Mouse (Mus musculus): Measurements from ENCODE around the gene Fam198a.

Fam198a gene

GRCm38 (mm10) chr9:121982214-121982613 is 31.4 kb downstream of the Fam198a start:
- DNase-seq (ENCODE audit: low read depth, low spot score) = no peak

DNA sequence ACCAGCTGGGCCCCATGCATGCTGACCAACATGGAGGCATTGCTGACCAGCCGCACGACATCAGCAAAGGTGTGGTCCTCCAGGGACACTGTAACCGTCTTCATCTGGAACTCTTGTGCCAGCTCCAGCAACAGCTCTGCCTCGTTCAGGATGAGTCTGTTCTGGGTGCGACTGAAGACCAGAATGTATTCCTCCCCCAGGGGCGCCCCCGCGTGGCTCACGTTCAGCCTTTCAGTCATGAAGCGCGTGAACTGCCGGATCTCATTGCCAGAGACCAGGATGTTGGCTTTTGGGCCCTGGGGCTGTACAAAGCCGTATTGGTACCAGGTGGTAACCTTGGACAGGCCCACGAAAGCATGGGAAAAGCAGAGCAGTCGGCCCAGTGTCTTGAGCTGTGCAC is 31.9 kb downstream of the Fam198a start:
- no peak for DNase-seq (ENCODE audit: low read depth, low spot score)

GRCm38 (mm10) chr9:121983504-121983903 is 32.7 kb downstream of the Fam198a start:
- peak; percentile 37 for DNase-seq (ENCODE audit: low read depth, low spot score)

DNA sequence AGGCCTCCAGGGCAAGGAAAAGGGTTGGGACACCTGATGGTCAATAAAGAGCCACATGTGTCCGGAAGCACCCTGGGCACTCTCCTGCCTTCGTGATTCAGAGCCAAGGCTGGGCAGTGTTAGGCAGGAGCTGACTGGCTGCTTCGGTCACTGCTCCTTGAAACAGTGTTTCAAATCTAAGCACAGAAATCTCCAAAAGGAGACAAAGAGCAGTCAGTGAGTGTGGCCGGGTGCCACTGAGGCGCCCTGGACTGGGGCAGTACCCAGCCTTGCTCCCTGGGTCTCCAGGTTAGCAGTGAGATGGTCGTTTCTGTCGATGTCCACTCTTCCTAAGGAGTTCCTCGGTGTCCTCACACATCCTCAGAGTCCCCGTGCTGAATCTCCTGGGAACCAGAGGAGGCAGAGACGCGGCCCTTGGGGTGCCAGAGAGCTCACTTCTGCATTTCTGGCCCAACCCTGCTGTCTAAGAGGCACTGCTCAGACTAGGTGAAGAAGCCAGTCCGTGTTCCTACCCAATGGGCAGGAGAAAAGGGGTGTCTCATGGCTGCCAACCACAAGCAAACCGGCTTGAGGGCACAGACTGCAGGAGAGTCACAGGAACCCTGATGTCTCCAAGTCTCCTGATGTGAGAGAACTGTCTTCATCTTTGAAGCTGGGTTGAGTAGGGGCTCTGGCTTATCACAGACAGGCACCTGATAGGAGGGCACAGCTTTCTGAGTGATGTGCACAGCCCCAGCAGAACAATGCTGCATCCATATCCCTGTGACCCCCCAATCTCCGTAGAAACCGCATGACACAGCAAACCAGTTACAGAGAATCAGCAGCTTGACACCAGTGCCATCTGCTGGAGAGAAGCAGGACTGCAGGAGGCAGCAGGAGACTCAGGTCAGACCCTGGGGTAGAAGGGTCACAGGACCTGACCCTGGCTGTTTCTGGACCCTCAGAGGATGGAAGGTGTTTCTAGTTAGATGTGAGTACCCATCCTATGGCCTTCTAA is 34.0 kb downstream of the Fam198a start:
- peak; percentile 72 for DNase-seq (ENCODE audit: low read depth, low spot score)

DNA sequence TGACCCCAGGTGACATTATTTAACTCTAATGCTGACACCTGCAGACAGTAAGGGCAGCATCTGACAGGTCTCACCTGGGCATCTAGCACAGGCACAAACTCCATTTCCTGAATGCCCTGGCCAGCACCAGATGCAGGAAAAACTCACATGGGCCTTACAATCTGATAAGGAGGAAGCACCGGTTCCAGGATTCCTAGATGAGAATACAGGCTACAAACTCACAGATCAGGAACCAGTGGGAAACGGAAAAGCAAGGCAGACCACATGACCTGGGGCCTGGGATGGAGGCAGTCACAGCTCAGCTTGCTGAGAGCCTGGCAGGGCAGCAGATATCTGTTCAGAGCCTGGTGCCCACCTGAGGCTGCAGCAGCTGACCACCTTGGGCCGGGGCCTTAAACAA is 38.1 kb downstream of the Fam198a start:
- no peak for DNase-seq (ENCODE audit: low read depth, low spot score)

GRCm38 (mm10) chr9:121989536-121989935 is 38.7 kb downstream of the Fam198a start:
- DNase-seq (ENCODE audit: low read depth, low spot score) = no peak

GRCm38 (mm10) chr9:121991041-121991440 is 40.3 kb downstream of the Fam198a start:
- DNase-seq (ENCODE audit: low read depth, low spot score) = no peak

GRCm38 (mm10) chr9:121993047-121993446 is 42.3 kb downstream of the Fam198a start:
- no peak for DNase-seq (ENCODE audit: low read depth, low spot score)

DNA sequence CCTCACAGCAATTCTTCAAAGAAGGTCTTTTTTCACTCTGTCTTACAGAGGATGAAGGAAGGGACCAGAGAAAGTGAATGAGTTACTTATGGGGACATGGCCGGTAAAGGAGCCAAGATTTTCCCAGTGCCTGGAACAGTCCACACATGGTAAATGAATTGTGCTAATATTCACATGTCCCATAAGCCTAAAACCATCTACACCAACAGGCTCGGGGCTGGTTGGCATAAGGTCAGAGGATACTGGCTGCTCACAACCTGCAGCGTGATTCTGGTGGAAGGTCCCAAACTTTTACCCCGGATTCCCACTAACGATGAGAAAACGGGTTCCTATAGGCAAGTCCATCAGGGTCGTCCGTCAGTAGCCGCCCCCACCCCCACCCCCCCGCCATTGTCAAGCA is 44.3 kb downstream of the Fam198a start:
- DNase-seq (ENCODE audit: low read depth, low spot score) = no peak

DNA sequence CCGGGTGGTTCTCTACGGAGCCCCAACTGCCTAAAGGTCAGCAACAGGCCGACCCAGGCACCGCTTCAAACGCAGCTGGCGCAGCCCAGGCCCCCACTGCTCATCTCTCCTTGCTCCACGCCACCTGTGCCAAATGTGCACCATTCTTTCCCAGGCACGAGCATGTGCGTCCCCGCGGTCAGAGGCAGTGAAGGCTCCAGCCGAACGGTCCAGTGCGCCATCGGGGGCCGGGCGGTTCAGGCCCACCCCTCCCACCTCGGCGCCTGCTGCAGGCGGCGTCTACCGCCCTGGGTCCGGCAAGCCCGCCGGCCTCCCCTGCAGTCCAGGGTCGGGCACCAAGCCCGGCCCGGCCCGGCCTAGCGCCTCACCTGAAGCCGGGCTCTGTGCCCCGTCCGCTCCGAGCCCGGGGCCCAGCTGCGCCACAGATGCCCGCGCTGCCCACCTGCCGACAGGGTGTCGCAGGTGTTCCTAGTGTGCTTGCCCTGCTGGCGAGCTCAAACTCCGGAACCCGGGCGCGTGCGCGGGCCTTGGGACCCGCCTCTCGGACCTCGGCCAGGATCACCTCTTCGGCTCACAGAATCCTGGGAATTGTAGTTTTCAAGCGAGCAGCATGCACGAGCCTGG is 44.8 kb downstream of the Fam198a start:
- DNase-seq (ENCODE audit: low read depth, low spot score) = peak; percentile 70

GRCm38 (mm10) chr9:121997010-121997409 is 46.2 kb downstream of the Fam198a start, which contains the start of gene Pomgnt2:
Gene Pomgnt2, minus strand, starts transcription at chr9:121997110.
- no peak for DNase-seq (ENCODE audit: low read depth, low spot score)

- DNase-seq (ENCODE audit: low read depth, low spot score) = no peak
Observed at GRCm38 (mm10) chr9:121997978-121998377, 47.2 kb downstream of the Fam198a start.

GRCm38 (mm10) chr9:122006175-122006574 is 55.4 kb downstream of the Fam198a start:
- DNase-seq (ENCODE audit: low read depth, low spot score) = no peak

GRCm38 (mm10) chr9:122006609-122007008 is 55.8 kb downstream of the Fam198a start:
- peak; percentile 80 for DNase-seq (ENCODE audit: low read depth, low spot score)

- DNase-seq (ENCODE audit: low read depth, low spot score) = no peak
Observed at GRCm38 (mm10) chr9:122008876-122009275, 58.1 kb downstream of the Fam198a start.

DNA sequence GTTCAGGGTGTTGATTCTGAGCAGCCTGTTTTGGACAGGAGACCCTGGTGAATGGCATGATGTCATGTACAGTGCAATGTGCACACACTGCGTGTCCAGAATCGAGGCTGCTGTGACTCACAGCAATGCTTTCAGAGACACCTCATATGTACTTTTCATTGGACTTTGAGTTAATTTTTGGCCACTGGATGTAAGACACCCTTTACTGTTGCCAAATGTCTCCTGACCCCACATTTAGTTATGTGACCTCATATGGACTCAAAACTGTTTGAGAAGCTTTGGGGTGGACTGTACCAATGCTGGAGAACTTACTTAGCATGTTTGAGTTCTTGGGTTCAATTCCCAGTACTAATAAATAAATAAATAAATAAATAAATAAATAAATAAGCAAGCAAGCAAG is 60.0 kb downstream of the Fam198a start:
- DNase-seq (ENCODE audit: low read depth, low spot score) = no peak

- no peak for DNase-seq (ENCODE audit: low read depth, low spot score)
Observed at GRCm38 (mm10) chr9:122012816-122013215, 62.0 kb downstream of the Fam198a start.

DNA sequence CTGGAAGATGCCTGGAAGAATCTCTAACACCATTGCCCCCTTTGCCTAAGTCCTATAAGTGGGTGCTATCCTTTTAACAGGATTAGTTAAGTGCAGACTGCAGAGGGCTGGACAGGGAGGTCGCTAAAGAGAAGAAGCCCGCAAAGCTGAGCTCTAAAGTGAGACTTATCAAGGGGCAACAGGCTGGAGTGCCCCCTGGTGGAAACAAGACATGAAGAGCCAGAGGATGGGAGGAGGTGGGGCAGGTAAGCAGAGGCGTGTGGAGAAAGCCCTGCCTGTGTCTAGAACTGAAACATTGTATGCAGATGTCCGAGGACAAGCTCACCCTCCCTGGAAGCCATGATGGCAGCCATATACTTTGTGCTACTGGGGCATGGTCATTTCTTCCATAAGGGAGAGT is 62.8 kb downstream of the Fam198a start:
- DNase-seq (ENCODE audit: low read depth, low spot score) = no peak

DNA sequence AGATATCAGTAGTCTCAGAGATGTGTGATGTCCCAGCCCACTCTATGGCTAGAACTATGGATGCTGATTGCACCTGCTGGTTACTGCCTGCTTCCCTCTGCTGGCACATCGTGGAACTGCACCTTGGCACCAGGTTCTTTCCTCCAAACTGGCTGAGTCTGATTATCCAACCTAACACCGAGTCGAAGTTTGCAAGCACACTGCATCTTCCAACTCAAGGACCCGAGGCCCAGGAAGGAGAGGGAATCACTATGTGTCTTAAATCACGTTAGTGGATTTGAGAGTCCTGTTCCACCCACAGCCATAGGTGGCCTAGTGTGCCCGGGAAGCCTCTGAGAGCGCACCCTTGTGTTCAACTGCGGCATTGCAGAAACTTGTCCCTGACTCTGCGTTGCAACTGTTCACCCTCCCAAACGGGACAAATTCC is 63.5 kb downstream of the Fam198a start:
- DNase-seq (ENCODE audit: low read depth, low spot score) = peak; percentile 72

GRCm38 (mm10) chr9:122018079-122018478 is 67.3 kb downstream of the Fam198a start:
- DNase-seq (ENCODE audit: low read depth, low spot score) = no peak

- DNase-seq (ENCODE audit: low read depth, low spot score) = peak; percentile 55
Observed at GRCm38 (mm10) chr9:122018782-122019395, 68.1 kb downstream of the Fam198a start.

- DNase-seq (ENCODE audit: low read depth, low spot score) = no peak
Observed at GRCm38 (mm10) chr9:122020321-122020720, 69.5 kb downstream of the Fam198a start.

All from forelimb bud, embryonic 11.5 days (tissue).